Mouse (Mus musculus): ENCODE measurements around the gene Olfr844. TPM values are rescaled to one million over a fixed set of nuclear protein-coding genes. Genes with fewer than 3 reads are reported as not detected.

Olfr844 gene
- not detected in 2 replicates for total RNA-seq (2017)

DNA sequence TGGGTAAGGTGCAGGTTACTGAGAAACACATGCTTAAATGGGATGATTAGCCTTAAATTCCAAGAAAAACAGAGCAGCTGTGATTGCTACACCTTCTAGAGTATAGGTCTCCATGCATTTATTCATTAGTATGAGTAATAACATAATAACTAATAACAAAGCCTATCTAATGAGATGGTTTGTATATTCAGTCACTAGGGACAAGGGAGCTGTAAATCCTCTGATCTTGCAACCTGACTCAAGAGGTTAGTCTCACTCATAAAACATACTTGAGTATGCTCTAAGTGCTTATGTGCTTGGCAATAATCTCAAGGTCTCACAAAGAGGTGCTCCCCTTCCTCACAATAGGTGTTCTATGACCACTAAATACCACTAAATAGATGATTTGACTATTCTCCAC is at the start of gene Olfr844:
TSS of gene Olfr844 (plus strand) at position 301 of the 400 bp plus-strand sequence.
- ATAC-seq (replicated peaks in 1 of 2; ENCODE audit: insufficient read depth in 1 of 2, low FRiP score in 2 of 2, low TSS enrichment in 1 of 2, low read depth in 1 of 2, poor library complexity in 2 of 2, severe bottlenecking in 2 of 2) = no peak

DNA sequence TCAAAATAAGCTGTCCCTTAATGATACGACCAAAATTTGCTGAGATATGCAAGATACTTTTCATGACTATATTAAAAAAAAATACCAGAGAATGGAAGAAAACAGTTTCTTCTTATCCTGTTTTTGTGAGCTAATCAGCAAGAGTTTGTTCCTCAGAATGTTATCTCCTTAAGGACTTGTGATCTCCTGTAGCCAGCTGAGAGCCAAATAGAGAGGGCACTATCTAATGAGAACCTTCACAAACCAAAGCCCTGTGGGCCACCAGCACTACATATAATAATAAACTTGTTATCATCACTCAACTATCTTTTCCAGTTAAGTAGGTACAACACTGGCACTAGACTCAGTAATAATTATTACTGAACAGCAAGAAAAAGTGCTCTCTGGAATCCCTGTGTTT is 20.0 kb downstream of the Olfr844 start, which contains the start of gene Olfr845:
TSS of gene Olfr845 (plus strand) at position 301 of the 400 bp plus-strand sequence.
- no peak for ATAC-seq (replicated peaks in 1 of 2; ENCODE audit: insufficient read depth in 1 of 2, low FRiP score in 2 of 2, low TSS enrichment in 1 of 2, low read depth in 1 of 2, poor library complexity in 2 of 2, severe bottlenecking in 2 of 2)

DNA sequence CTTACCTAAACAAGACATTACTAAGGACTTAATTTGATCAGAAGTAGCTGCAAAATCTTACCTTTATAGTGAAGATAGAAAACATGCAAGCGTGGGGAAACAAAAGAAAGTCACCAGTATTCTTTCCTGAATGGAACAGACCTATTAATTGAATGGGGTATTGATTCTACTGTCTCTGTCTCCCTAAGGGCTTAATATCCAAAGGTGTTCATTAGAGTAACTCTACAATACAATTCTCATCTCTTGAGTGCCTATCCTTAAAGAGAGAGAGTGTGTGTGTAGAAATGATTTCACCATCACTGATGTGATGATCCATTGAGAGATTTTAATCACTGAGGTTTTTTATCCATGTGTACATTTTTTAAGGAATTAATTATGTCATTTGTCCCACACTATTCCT is 47.8 kb downstream of the Olfr844 start, which contains the start of gene Olfr846:
TSS of gene Olfr846 (minus strand) at position 101 of the 400 bp plus-strand sequence.
- no peak for ATAC-seq (replicated peaks in 1 of 2; ENCODE audit: insufficient read depth in 1 of 2, low FRiP score in 2 of 2, low TSS enrichment in 1 of 2, low read depth in 1 of 2, poor library complexity in 2 of 2, severe bottlenecking in 2 of 2)

Other genes starting within 250 kb of the Olfr844 start
- gene Olfr836, start 196.0 kb upstream of the Olfr844 start, total RNA-seq (2017) = not detected in 2 replicates
- not detected in 2 replicates for gene Olfr837, start 180.0 kb upstream of the Olfr844 start, total RNA-seq (2017)
- gene Olfr839-ps1, start 139.0 kb upstream of the Olfr844 start, total RNA-seq (2017) = not detected in 2 replicates
- gene Olfr843, start 64.4 kb upstream of the Olfr844 start, total RNA-seq (2017) = not detected in 2 replicates
- gene Olfr845, start 20.1 kb downstream of the Olfr844 start, total RNA-seq (2017) = not detected in 2 replicates
- not detected in 2 replicates for gene Olfr846, start 47.7 kb downstream of the Olfr844 start, total RNA-seq (2017)
- gene Olfr847, start 62.3 kb downstream of the Olfr844 start, total RNA-seq (2017) = not detected in 2 replicates
- gene Olfr849, start 123.9 kb downstream of the Olfr844 start, total RNA-seq (2017) = not detected in 2 replicates
- gene Olfr850, start 161.9 kb downstream of the Olfr844 start, total RNA-seq (2017) = not detected in 2 replicates
- gene Olfr851, start 176.9 kb downstream of the Olfr844 start, total RNA-seq (2017) = not detected in 2 replicates
- gene Olfr853, start 224.7 kb downstream of the Olfr844 start, total RNA-seq (2017) = not detected in 2 replicates